Mouse (Mus musculus): ENCODE results near the gene Pdyn.

Pdyn gene

GRCm38 (mm10) chr2:129654233-129654950, 45.3 kb downstream of the Pdyn start:
- CTCF ChIA-PET = no interaction called here

GRCm38 (mm10) chr2:129653632-129654031, 46.0 kb downstream of the Pdyn start:
- CTCF ChIA-PET = no interaction called here

GRCm38 (mm10) chr2:129652616-129653015, 47.0 kb downstream of the Pdyn start:
- CTCF ChIA-PET = no interaction called here
